Mouse (Mus musculus): ENCODE results near the gene Prkab1.

Prkab1 gene

DNA sequence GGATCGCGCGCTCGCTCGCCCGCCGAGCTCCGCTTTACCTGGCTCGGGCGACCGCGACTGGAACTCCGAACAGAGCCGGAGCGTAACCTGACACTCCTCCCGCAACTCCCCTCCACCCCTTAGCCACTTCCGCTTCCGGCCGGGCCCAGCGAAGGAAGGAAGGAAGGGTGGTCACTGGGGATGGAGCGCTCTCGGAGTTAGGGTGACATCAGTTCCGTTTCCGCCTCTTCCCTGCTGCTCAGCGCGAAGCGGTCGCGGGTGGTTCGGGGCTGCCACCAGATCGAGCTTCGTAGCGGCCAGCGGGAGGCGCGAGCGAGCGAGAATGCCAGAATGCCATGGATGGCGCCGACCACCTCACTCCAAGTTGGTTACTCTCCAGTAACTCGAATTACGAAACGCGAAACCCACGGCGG lies at the start of gene Prkab1:
Gene Prkab1, minus strand, starts transcription at position 182 of the 413 bp plus-strand sequence.
- in situ Hi-C loops (cut with MboI; ENCODE audit: unreplicated experiment in 2 of 2), result loop anchor here (5.0 to 10.0 kb wide), 4 partner anchors 370 to 1370 kb away; partner anchors contain the start of gene Pebp1 (in 1 of the 2)

DNA sequence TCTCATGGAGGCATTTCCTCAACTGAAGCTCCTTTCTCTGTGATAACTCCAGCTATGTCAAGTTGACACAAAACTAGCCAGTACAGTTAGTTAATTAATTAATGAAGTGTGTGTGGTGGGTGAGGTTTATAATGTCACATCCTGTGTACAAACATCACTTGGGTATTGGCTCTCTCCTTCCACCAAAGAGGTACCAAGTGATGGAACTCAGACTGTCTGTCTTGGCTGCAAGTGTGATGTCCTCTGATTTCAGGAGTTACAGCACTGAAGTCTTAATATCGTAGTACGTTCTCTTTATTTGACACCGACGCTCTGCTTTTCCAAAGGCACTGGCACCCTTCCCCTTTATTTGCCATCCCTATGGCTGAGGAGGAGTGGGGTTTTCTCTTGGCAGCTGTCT lies 45.3 kb upstream of the Prkab1 start:
- in situ Hi-C loops (cut with MboI; ENCODE audit: unreplicated experiment in 2 of 2), result no loop called here

DNA sequence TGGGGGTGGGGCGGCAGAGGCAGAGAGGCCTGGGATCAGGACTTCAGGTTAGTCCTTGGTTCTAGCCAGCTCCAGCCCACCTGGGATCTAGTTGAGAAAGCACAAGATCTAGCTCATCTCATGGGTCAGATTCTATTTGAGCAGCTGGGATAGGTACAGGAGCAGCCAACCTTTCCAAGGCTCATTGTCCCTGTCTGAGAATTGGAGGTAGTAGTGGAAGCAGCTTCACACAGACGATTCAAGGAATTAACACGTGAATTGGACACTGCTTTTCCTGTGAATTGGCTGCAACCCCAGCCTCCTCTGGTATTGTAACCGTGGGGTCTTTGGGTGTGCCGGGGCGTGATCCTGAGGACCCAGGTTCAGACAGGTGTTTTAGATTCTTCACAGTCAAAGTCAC lies 28.5 kb upstream of the Prkab1 start:
- in situ Hi-C loops (cut with MboI; ENCODE audit: unreplicated experiment in 2 of 2), result no loop called here

DNA sequence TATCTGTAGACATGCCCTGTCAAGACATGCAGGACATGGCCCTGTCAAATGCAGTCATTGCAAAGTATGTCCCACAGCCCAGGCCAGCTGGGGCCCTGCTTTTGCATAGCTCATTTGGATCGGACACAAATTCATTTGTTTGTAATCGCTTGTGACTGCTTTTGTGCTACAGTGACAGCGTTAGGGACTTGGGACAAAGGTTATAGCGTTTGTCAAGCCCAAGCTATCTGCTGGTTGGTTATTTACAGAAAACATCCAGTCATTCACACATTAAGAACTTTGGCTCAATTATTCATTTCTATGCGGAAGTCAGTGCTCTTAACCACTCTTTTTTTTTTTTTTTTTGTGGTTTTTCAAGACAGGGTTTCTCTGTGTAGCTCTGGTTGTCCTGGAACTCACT lies 27.9 kb upstream of the Prkab1 start:
- in situ Hi-C loops (cut with MboI; ENCODE audit: unreplicated experiment in 2 of 2), result no loop called here

DNA sequence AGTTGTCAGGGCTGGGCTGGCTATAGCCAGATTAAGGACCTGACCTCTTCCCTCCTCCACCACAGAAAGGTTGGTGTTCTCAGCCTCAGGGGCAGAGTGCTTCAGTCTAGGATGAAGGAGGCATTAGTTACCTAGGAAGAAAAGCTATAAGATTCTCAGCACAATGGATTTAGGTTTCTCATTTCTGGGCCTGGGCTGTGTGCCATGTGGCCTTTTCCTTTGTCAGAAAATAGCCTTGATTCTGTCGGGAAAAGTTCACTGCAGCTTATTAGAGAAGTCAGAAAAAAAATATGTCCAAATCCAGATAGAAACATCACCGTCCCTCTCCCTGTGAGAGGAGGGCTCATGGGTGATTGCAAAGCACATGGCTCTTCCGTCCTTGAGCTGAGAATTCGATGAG lies 25.5 kb upstream of the Prkab1 start:
- in situ Hi-C loops (cut with MboI; ENCODE audit: unreplicated experiment in 2 of 2), result loop anchor here (25.0 kb wide), 1 partner anchor 1887 kb away; no protein-coding TSS in a partner anchor

DNA sequence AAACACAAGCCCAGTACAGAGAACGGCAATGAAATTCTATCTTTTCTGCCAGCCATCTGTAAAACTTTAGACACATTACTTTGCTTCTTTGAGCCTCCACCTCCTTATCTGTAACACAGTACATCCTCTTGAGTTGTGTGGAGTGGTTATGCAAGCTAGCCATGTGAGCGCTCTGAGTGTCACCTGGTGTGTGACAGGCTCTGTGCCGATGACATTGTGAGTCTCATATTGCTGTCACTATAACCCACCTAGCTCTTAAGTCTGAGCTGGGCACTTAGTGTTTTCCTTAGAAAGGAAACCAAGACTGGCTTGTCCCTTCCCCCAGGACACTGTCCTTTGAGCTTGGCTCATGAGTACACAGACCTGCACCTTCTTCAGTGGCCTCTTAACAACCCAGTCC lies 24.0 kb upstream of the Prkab1 start:
- in situ Hi-C loops (cut with MboI; ENCODE audit: unreplicated experiment in 2 of 2), result loop anchor here (25.0 kb wide), 1 partner anchor 1889 kb away; no protein-coding TSS in a partner anchor

DNA sequence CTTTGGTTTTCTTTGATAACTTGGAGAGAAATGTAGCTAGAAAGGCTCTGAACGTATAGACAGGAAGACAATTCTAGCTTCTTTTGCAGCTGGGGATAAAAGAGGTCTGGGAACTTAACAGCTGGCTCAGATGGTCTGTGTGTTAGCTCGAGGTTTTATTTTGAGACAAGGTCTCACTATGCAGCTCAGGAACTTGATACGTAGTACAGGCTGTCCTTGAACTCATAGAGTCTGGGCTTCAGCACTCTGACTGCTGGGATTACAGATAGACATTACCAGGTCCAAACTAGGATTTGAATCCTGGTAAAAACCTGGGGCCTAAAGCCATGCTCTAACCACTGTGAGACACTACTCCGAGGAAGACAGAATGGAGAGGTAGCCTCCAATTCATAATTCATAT lies 21.9 kb upstream of the Prkab1 start:
- in situ Hi-C loops (cut with MboI; ENCODE audit: unreplicated experiment in 2 of 2), result loop anchor here (25.0 kb wide), 1 partner anchor 1891 kb away; no protein-coding TSS in a partner anchor

DNA sequence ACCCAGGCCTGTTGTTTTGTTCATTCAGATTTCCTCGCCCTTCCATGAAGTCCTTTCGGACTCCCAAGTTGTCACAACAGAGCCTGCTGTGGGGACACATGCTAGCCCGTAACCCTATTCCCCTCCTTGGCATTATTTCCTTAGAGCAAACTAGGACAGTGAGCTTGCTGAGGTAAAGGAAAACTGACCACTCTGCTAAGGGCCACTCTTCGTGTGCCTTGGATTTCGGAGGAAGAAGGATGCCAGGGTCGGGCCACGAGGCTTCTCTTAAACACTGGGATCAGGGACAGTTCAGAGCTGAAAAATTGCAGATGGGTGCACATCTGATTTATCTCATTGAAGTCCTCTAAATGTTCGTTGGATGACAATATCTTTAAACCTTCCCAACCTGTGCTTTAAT lies 21.3 kb upstream of the Prkab1 start:
- in situ Hi-C loops (cut with MboI; ENCODE audit: unreplicated experiment in 2 of 2), result loop anchor here (25.0 kb wide), 1 partner anchor 1892 kb away; no protein-coding TSS in a partner anchor

DNA sequence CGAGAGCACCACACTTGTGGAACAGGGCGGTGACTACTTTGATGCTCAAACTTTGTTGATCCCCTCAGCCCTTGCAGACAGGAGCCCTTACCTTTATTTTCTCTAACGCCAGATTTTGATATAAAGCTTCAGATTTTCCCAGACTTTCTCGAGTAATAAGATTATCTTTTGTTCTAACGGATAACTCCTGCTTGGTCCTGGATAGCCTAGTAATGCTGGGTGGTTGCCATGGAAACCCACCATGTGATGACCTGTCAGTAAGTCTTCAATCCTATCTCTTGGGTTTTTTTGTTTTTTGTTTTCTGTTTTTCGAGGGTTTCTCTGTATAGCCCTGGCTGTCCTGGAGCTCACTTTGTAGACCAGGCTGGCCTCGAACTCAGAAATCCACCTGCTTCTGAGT lies 17.9 kb upstream of the Prkab1 start:
- in situ Hi-C loops (cut with MboI; ENCODE audit: unreplicated experiment in 2 of 2), result loop anchor here (25.0 kb wide), 1 partner anchor 1895 kb away; no protein-coding TSS in a partner anchor

DNA sequence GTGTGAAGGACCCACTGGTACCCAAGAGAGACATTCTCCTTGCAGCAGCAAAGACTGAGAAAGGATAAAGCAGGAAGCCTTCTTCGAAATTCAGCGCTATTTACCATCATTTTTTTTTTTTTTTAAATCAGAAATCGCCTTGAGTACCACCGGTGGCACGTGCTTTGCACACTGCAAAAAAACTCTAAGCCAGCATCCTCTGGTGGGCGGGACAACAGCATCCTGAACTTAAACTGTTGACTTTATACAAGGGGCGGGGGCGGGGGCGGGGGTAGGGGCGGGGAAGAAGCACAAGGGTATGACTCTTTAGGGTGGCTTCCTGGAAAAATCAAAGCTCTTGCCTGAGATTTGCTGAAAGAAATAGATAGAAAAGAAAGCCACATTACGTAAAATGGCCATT lies 15.4 kb upstream of the Prkab1 start:
- in situ Hi-C loops (cut with MboI; ENCODE audit: unreplicated experiment in 2 of 2), result loop anchor here (10.0 to 25.0 kb wide), 3 partner anchors 1055 to 1898 kb away; no protein-coding TSS in a partner anchor

DNA sequence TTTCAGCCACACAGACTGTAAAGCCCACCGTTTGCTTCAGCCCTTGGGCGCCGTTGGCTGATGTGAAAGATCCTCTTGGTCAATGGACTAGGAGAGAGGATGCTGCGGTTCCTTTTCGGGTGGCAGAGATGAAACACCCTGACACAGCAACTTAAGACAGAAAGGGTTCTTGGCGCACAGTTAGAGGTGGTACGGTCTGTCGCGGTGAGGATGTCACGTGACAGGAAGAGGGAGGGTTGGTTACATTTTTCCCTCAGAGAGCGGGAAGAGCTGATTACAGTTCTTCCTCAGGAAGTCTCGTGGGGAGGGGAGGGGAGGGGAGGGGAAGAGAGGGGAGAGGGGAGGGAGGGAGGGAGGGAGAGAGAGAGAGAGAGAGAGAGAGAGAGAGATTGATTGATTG lies 13.4 kb upstream of the Prkab1 start:
- in situ Hi-C loops (cut with MboI; ENCODE audit: unreplicated experiment in 2 of 2), result loop anchor here (10.0 to 25.0 kb wide), 3 partner anchors 1057 to 1900 kb away; no protein-coding TSS in a partner anchor

DNA sequence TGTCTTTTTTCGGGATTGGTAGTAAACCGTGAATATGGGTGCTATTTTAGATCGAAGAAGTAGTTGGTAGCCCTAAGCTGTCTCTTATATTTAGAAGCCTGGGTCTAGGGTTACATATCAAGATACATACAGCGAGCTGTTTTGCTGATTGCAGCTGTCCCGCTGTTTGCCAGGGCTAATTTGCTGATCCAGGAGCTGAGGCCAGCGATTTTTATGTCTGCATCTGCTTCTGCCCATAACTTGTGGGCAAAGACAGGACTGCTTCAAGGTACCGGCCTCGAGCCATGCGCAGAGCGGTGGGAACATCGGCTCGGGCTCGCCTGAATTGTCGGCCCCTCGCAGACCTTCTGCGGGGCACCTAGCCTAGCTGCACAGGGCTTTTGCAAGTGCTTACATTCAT lies 12.2 kb upstream of the Prkab1 start:
- in situ Hi-C loops (cut with MboI; ENCODE audit: unreplicated experiment in 2 of 2), result loop anchor here (10.0 to 25.0 kb wide), 3 partner anchors 1058 to 1901 kb away; no protein-coding TSS in a partner anchor

DNA sequence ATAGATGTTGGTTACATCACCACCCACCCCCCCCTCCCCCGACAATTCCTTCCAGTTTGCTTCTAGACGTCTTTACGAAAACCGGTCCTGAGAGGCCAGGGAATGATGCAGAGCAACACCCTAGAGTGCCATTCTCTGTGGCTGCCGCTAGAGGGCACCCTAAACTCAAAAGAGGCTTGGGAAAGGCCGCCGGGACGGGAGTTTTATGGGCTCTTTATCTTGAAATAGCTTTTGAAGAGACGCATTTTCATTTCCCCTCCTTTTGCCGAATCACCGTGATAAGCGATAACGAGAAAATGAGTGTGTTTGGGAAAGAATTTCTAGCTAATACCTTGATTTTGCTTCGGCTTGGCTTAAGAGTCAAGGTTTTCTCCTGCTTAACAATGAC lies 6.9 kb upstream of the Prkab1 start:
- in situ Hi-C loops (cut with MboI; ENCODE audit: unreplicated experiment in 2 of 2), result loop anchor here (5.0 to 25.0 kb wide), 4 partner anchors 1064 to 1906 kb away; no protein-coding TSS in a partner anchor

DNA sequence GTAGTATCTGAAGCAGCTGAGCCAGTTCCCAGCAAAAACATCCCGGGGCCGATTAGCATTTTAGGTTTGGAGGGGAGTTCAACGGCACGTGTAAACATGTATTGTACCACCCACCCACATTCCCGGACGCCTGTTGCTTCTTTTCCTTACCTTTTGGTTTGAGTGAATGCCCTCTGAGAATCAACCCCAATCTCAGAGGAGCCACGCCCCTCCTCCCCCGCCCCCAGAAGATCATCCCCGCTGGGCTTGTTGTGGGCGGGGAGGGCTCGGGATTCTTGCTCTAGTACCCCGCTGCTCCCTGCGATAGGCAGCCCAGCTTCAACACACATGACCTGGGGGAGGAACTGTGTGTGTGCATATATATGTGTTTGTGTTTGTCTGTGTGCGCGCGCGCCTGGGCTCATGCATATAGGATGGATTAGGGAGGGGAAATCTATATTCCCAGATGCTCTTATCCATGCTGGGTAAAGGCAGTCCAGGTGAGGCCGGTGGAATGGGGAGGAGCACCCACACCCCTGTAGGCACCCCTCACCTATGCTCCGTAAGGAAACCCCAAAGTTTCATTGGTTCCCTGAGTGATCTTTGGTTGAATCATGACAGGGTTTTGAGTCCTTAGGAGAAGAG lies 6.4 kb upstream of the Prkab1 start:
- in situ Hi-C loops (cut with MboI; ENCODE audit: unreplicated experiment in 2 of 2), result loop anchor here (5.0 to 25.0 kb wide), 4 partner anchors 1064 to 1907 kb away; no protein-coding TSS in a partner anchor

DNA sequence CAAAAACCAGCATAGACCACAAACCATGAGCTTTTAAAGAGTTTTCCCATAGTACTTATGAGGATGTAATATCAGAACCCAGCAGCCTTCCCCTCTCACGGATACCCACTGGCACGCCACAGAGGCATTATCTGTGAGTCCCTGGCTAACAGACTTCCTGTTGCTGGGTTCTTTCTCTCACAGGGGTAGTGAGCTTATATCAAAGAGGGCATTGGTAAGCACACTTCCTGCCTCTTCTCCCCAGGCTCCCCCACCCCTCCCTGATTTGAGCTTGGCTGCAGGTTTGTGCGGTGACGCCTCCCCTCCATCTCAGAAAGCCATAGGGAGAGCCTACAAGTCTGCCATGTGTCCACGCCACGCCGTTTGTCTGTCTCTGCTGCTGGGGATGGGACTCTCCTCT lies 4.8 kb upstream of the Prkab1 start:
- in situ Hi-C loops (cut with MboI; ENCODE audit: unreplicated experiment in 2 of 2), result loop anchor here (10.0 to 25.0 kb wide), 4 partner anchors 374 to 1908 kb away; partner anchors contain the start of gene Pebp1 (in 1 of the 2)

DNA sequence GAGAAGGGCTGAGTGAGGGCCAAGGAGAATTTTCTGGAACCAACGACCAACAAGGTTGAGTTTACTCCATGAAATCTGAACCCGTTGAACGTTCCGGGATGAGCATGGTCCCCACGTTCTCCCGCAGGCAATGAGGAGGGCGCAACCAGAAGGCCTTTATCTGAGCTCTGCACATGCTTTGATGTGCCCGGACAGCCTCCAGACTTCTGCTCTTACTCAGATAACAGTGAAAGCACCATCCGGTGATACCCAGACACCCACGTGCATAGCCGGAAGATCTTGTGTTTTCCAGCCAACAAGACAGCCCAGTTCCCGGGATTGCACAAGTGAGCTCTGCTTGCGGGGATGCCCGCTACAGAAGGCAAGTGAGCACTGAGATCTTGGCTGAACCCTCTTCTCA lies 2.3 kb upstream of the Prkab1 start:
- in situ Hi-C loops (cut with MboI; ENCODE audit: unreplicated experiment in 2 of 2), result loop anchor here (10.0 to 25.0 kb wide), 4 partner anchors 372 to 1911 kb away; partner anchors contain the start of gene Pebp1 (in 1 of the 2)

DNA sequence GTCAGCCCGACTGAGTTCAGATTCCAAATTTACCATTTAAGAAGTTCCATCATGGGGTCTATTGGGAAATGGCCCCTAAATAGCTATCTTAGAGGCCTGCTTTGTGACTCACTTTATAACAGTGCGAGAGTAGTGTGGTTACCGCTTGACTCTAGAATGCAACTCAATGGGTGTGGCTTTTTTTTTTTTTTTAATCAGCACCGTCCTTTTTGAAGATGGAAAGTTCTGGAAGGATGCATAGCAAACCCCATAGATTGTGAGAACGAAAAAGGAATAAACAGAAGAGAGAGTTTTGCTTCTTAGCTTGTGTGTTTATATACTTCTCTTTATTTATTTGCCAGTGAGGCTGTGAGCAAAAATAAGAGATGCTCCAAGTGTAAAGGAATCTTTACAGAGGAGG lies 1.8 kb upstream of the Prkab1 start:
- in situ Hi-C loops (cut with MboI; ENCODE audit: unreplicated experiment in 2 of 2), result loop anchor here (10.0 to 25.0 kb wide), 4 partner anchors 371 to 1911 kb away; partner anchors contain the start of gene Pebp1 (in 1 of the 2)

DNA sequence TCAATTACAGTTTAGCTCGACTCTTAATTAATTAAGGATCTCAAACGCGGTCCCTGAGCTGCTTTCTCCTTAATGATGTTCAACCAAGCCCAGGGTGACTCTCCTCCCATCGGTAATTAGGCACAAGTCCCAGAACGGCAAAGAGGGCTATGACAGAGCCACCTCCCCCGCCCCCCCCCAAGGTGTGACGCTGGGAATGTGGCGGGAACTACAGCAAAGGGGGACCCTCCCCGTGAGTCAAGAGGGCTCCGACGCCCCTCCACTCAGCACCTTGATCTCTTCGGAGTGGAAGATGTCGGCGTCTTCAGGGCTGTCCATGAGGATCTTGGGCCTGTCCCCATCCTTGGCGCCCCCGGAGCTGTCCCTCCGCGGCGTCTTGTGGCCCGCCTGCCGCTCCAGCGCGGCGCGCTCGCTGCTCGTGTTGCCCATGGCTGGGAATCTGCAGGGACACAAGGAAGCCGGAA lies 455 bp downstream of the Prkab1 start:
- in situ Hi-C loops (cut with MboI; ENCODE audit: unreplicated experiment in 2 of 2), result loop anchor here (5.0 to 10.0 kb wide), 4 partner anchors 369 to 1371 kb away; partner anchors contain the start of gene Pebp1 (in 1 of the 2)

DNA sequence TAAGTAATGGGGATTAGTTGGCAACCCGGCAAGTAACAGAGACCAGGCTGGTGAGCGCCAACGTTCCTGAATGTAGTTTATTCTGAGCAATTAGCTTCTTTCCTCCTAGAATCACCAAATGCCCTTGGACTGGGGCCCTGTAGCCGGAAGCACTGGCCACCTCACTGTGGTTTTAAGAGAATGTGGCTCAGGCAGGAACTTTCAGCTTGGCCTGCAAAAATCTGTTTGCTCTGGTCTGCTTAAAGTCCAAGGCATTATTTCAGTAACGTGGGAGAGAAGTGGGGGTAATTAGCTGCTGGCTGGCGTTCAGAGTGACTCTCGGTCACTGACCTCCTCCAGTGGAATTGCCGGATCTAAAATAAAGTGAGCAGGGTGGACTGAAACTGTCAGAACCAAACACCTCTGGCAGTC lies 1.1 kb downstream of the Prkab1 start:
- in situ Hi-C loops (cut with MboI; ENCODE audit: unreplicated experiment in 2 of 2), result loop anchor here (5.0 to 10.0 kb wide), 4 partner anchors 368 to 1372 kb away; partner anchors contain the start of gene Pebp1 (in 1 of the 2)

DNA sequence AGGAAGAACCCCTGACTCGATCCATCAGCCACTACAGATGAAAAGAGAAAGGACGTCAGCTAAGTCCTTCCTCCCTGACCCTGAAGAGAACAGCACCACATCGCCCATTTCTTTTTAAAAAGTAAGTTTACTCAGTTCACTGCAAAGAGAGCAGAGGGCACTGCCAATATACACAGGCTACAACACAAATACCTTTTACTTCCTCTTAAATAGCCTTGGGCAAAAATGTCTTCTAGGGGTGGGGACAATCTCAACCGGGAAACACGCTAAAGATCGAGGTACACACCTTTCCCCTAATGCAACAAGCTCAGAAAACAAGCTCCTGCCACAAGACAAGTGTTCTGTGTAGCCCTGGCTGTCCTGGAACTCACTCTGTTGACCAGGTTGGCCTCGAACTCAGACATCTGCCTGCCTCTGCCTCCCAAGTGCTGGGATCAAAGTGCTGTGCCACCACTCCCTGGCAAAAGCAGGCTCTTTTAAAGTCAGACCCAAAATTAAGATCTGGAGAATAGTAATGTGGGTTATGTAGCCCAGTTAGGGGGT lies 1.6 kb downstream of the Prkab1 start:
- in situ Hi-C loops (cut with MboI; ENCODE audit: unreplicated experiment in 2 of 2), result loop anchor here (5.0 to 10.0 kb wide), 4 partner anchors 368 to 1372 kb away; partner anchors contain the start of gene Pebp1 (in 1 of the 2)

DNA sequence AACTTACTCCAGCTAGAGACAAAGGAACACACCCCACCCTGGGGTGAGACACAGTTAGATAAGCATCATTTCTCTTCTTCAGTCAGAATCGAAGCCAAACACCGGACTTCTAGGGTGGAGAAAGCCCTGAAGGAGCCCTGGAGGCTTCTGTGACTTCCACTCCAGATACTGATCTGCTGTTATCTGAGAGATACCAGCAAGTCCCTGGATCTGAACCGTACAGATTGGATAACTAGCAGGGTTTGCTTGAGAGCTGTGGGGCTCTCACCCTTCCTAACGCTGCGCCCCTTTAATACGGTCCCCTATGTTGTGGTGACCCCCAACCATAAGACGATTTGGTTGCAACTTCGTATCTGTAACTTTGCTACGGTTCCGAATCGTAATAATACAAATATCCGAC lies 2.2 kb downstream of the Prkab1 start:
- in situ Hi-C loops (cut with MboI; ENCODE audit: unreplicated experiment in 2 of 2), result loop anchor here (5.0 to 10.0 kb wide), 4 partner anchors 367 to 1373 kb away; partner anchors contain the start of gene Pebp1 (in 1 of the 2)
